Mouse (Mus musculus): ENCODE data around the gene Inpp5d.

The Inpp5d gene

GRCm38 (mm10) chr1:87623977-87624666 lies 4.0 kb downstream of the Inpp5d start:
- in situ Hi-C loops (cut with MboI, MseI): loop anchor here (10.0 kb wide), 1 partner anchor 1179 kb away; no protein-coding TSS in a partner anchor

- in situ Hi-C loops (cut with MboI, MseI): loop anchor here (10.0 kb wide), 1 partner anchor 1180 kb away; no protein-coding TSS in a partner anchor
Measured at GRCm38 (mm10) chr1:87624826-87625225, 4.7 kb downstream of the Inpp5d start.

- in situ Hi-C loops (cut with MboI, MseI): loop anchor here (10.0 kb wide), 1 partner anchor 1181 kb away; no protein-coding TSS in a partner anchor
Measured at GRCm38 (mm10) chr1:87625254-87626025, 5.3 kb downstream of the Inpp5d start.

- in situ Hi-C loops (cut with MboI, MseI): loop anchor here (10.0 kb wide), 1 partner anchor 1182 kb away; no protein-coding TSS in a partner anchor
Measured at GRCm38 (mm10) chr1:87626344-87626743, 6.2 kb downstream of the Inpp5d start.

- in situ Hi-C loops (cut with MboI, MseI): loop anchor here (10.0 kb wide), 1 partner anchor 1183 kb away; no protein-coding TSS in a partner anchor
Measured at GRCm38 (mm10) chr1:87628085-87628484, 8.0 kb downstream of the Inpp5d start.

- in situ Hi-C loops (cut with MboI, MseI): no loop called here
Measured at GRCm38 (mm10) chr1:87631584-87631983, 11.5 kb downstream of the Inpp5d start.

- in situ Hi-C loops (cut with MboI, MseI): no loop called here
Measured at GRCm38 (mm10) chr1:87632163-87632562, 12.1 kb downstream of the Inpp5d start.

- in situ Hi-C loops (cut with MboI, MseI): no loop called here
Measured at GRCm38 (mm10) chr1:87636716-87637117, 16.6 kb downstream of the Inpp5d start.

GRCm38 (mm10) chr1:87637121-87637877 lies 17.2 kb downstream of the Inpp5d start:
- in situ Hi-C loops (cut with MboI, MseI): no loop called here

- in situ Hi-C loops (cut with MboI, MseI): no loop called here
Measured at GRCm38 (mm10) chr1:87637878-87638600, 17.9 kb downstream of the Inpp5d start.

GRCm38 (mm10) chr1:87639724-87640123 lies 19.6 kb downstream of the Inpp5d start:
- in situ Hi-C loops (cut with MboI, MseI): no loop called here

GRCm38 (mm10) chr1:87640165-87640661 lies 20.1 kb downstream of the Inpp5d start:
- in situ Hi-C loops (cut with MboI, MseI): no loop called here

GRCm38 (mm10) chr1:87643016-87643415 lies 22.9 kb downstream of the Inpp5d start:
- in situ Hi-C loops (cut with MboI, MseI): no loop called here

- in situ Hi-C loops (cut with MboI, MseI): no loop called here
Measured at GRCm38 (mm10) chr1:87645041-87645440, 24.9 kb downstream of the Inpp5d start.

- in situ Hi-C loops (cut with MboI, MseI): no loop called here
Measured at GRCm38 (mm10) chr1:87645748-87646147, 25.6 kb downstream of the Inpp5d start.

GRCm38 (mm10) chr1:87647820-87648219 lies 27.7 kb downstream of the Inpp5d start:
- in situ Hi-C loops (cut with MboI, MseI): no loop called here

GRCm38 (mm10) chr1:87648657-87649056 lies 28.5 kb downstream of the Inpp5d start:
- in situ Hi-C loops (cut with MboI, MseI): no loop called here

GRCm38 (mm10) chr1:87649219-87649805 lies 29.2 kb downstream of the Inpp5d start:
- in situ Hi-C loops (cut with MboI, MseI): no loop called here

- in situ Hi-C loops (cut with MboI, MseI): no loop called here
Measured at GRCm38 (mm10) chr1:87649958-87650474, 29.9 kb downstream of the Inpp5d start.

- in situ Hi-C loops (cut with MboI, MseI): no loop called here
Measured at GRCm38 (mm10) chr1:87650611-87651079, 30.5 kb downstream of the Inpp5d start.

Measured in T-helper 1 cell (primary cell).